ENCODE assay signal across 10 mouse cellular contexts in genomic region chr9:89706906-89707305, GRCm38 (mm10). TPM values are rescaled to one million over a fixed set of nuclear protein-coding genes. Genes with fewer than 3 reads are reported as not detected.
DNase-seq lines count a peak whose midpoint lies in the region; ATAC-seq and TF ChIP-seq lines count a peak whose summit lies in the region.
"Had no signal": no experiment of that assay in that cellular context is flagged by ENCODE, and none has a peak within 500 bp of the region (broad histone marks: within the 10 kb centered on the region; RNA-seq: fewer than 3 reads in every experiment).

No protein-coding gene starts in this region.

- WGBS in hindbrain, embryonic 11.5 days = 33% methylated on average over 4 of the region's 4 CpGs
- 27% methylated on average over 4 of the region's 4 CpGs for WGBS in hindbrain, embryonic 13.5 days
- 33% methylated on average over 4 of the region's 4 CpGs for WGBS in forebrain, embryonic 15.5 days

- no peaks in the 10 kb centered on the region for H3K4me1 ChIP-seq in hindbrain, embryonic 11.5 days (replicated peaks; ENCODE audit: control insufficient read depth, insufficient read depth, low read length)
- peaks cover 8% of the 10 kb centered on the region for H3K4me1 ChIP-seq in hindbrain, embryonic 13.5 days (replicated peaks)
- no peaks in the 10 kb centered on the region for H3K4me1 ChIP-seq in testis, adult 2 months (ENCODE audit: control insufficient read depth, insufficient read depth, low read length)
- peaks cover 6% of the 10 kb centered on the region for H3K4me1 ChIP-seq in forebrain, embryonic 15.5 days
- H3K4me1 ChIP-seq: stomach, embryonic 15.5 days had no signal

- peak; percentile 24; the same call in 1 of the 2 replicates for TF ChIP-seq CTCF in testis, adult 2 months (IDR thresholded peaks at IDR 0.05; ENCODE audit: control insufficient read depth, insufficient read depth, insufficient replicate concordance, low read depth, low read length)

- no peaks in the 10 kb centered on the region for H3K27me3 ChIP-seq in hindbrain, embryonic 11.5 days (ENCODE audit: control insufficient read depth, insufficient read depth, low read length)
- H3K27me3 ChIP-seq in hindbrain, embryonic 13.5 days = no peaks in the 10 kb centered on the region
- no peaks in the 10 kb centered on the region for H3K27me3 ChIP-seq in testis, adult 2 months (ENCODE audit: control insufficient read depth, insufficient read depth, low read length)
- no peaks in the 10 kb centered on the region for H3K27me3 ChIP-seq in forebrain, embryonic 15.5 days
- H3K27me3 ChIP-seq: limb, embryonic 15.5 days; stomach, embryonic 15.5 days had no signal

- H3K4me3 ChIP-seq in hindbrain, embryonic 11.5 days (ENCODE audit: low read depth, low read length) = no peak overlapping the region
- no peak overlapping the region for H3K4me3 ChIP-seq in hindbrain, embryonic 13.5 days
- H3K4me3 ChIP-seq in testis, adult 2 months (ENCODE audit: control insufficient read depth, low read depth, low read length) = no peak overlapping the region
- no peak overlapping the region for H3K4me3 ChIP-seq in forebrain, embryonic 15.5 days
- H3K4me3 ChIP-seq: limb, embryonic 15.5 days; stomach, embryonic 15.5 days had no signal

- H3K27ac ChIP-seq in hindbrain, embryonic 11.5 days (ENCODE audit: low read depth, low read length) = no peak overlapping the region
- H3K27ac ChIP-seq in hindbrain, embryonic 13.5 days = no peak overlapping the region
- H3K27ac ChIP-seq in testis, adult 2 months (ENCODE audit: control insufficient read depth, insufficient read depth, low read depth, low read length) = no peak overlapping the region
- no peak overlapping the region for H3K27ac ChIP-seq in forebrain, embryonic 15.5 days (replicated peaks)
- H3K27ac ChIP-seq: limb, embryonic 15.5 days; stomach, embryonic 15.5 days had no signal

- no peaks in the 10 kb centered on the region for H3K36me3 ChIP-seq in hindbrain, embryonic 11.5 days (ENCODE audit: control insufficient read depth, insufficient read depth, low read length)
- peaks cover under 1% of the 10 kb centered on the region; the same call in 1 of the 2 replicates for H3K36me3 ChIP-seq in hindbrain, embryonic 13.5 days
- H3K36me3 ChIP-seq in testis, adult 2 months (ENCODE audit: control insufficient read depth, insufficient read depth, low read length) = no peaks in the 10 kb centered on the region
- no peaks in the 10 kb centered on the region for H3K36me3 ChIP-seq in forebrain, embryonic 15.5 days

- no peak overlapping the region for H3K4me2 ChIP-seq in hindbrain, embryonic 11.5 days (replicated peaks; ENCODE audit: low read depth, low read length)
- no peak overlapping the region for H3K4me2 ChIP-seq in hindbrain, embryonic 13.5 days
- H3K4me2 ChIP-seq in forebrain, embryonic 15.5 days (replicated peaks) = no peak overlapping the region
- H3K4me2 ChIP-seq: limb, embryonic 15.5 days; stomach, embryonic 15.5 days had no signal

- H3K9ac ChIP-seq in hindbrain, embryonic 11.5 days (ENCODE audit: low read depth, low read length) = no peak overlapping the region
- H3K9ac ChIP-seq in hindbrain, embryonic 13.5 days = no peak overlapping the region
- no peak overlapping the region for H3K9ac ChIP-seq in forebrain, embryonic 15.5 days (replicated peaks)
- H3K9ac ChIP-seq: limb, embryonic 15.5 days; stomach, embryonic 15.5 days had no signal

- H3K9me3 ChIP-seq in hindbrain, embryonic 11.5 days (ENCODE audit: control insufficient read depth, low read length) = no peaks in the 10 kb centered on the region
- no peaks in the 10 kb centered on the region for H3K9me3 ChIP-seq in hindbrain, embryonic 13.5 days
- no peaks in the 10 kb centered on the region for H3K9me3 ChIP-seq in forebrain, embryonic 15.5 days
- H3K9me3 ChIP-seq: limb, embryonic 15.5 days; stomach, embryonic 15.5 days had no signal

- DNase-seq in hindbrain, embryonic 11.5 days (ENCODE audit: low spot score) = peak; percentile 54
- DNase-seq in testis, postnatal 14 days (ENCODE audit: low spot score) = no peak
- peak; percentile 68 for DNase-seq in embryo, embryonic 10.5 days (ENCODE audit: low spot score)
- peak; percentile 54 for DNase-seq in thymus, postnatal 14 days

- ATAC-seq in hindbrain, embryonic 11.5 days (ENCODE audit: low FRiP score) = no peak
- no peak for ATAC-seq in hindbrain, embryonic 13.5 days (ENCODE audit: low FRiP score)
- no peak for ATAC-seq in forebrain, embryonic 15.5 days (replicated peaks)
- no peak for ATAC-seq in monocyte, adult 5-6 weeks (replicated peaks; ENCODE audit: insufficient number of reproducible peaks, low FRiP score, low TSS enrichment, poor library complexity, severe bottlenecking)

- no peak for TF ChIP-seq POLR2A in testis, adult 2 months (IDR thresholded peaks at IDR 0.05; ENCODE audit: control insufficient read depth, low read depth, low read length)

RNA-seq across cellular contexts. Expression of gene Tmed3, which starts 2.0 kb away (rescaled TPM):
- polyA plus RNA-seq in hindbrain, embryonic 11.5 days (2014; fragmentation: Nextera tagmentation; extraction: Ambion mirVana) = 43.9 and 46.2 TPM in 2 replicates
- polyA plus RNA-seq in hindbrain, embryonic 13.5 days (2015; fragmentation: Nextera tagmentation; extraction: Ambion mirVana) = 43.8 and 46.7 TPM in 2 replicates
- polyA plus RNA-seq in testis, adult 2 months (2012; rRNA removed) = 60.2 and 67.7 TPM in 2 replicates
- 45.5 and 49.6 TPM in 2 replicates for polyA plus RNA-seq in forebrain, embryonic 15.5 days (2015; fragmentation: Nextera tagmentation; extraction: Ambion mirVana)
- 32.8 to 48.6 TPM (median 39.3 TPM) in 3 replicates for total RNA-seq in monocyte, adult 5-6 weeks (2017)

RNA-seq across cellular contexts. Expression of gene Ankrd34c, which starts 31.4 kb away (rescaled TPM):
- not detected in 2 replicates for polyA plus RNA-seq in hindbrain, embryonic 11.5 days (2014; fragmentation: Nextera tagmentation; extraction: Ambion mirVana)
- polyA plus RNA-seq in hindbrain, embryonic 13.5 days (2015; fragmentation: Nextera tagmentation; extraction: Ambion mirVana) = 0.12 and 0.14 TPM in 2 replicates
- not detected in 2 replicates for polyA plus RNA-seq in testis, adult 2 months (2012; rRNA removed)
- polyA plus RNA-seq in forebrain, embryonic 15.5 days (2015; fragmentation: Nextera tagmentation; extraction: Ambion mirVana) = 0.04 and 0.13 TPM in 2 replicates
- total RNA-seq in monocyte, adult 5-6 weeks (2017) = not detected in 3 replicates
- polyA plus RNA-seq: stomach, embryonic 15.5 days had no signal
